Mouse (Mus musculus) gastrocnemius, postnatal 10 days (tissue): ENCODE measurements around the gene Atp6v1e2. TPM values are rescaled to one million over a fixed set of nuclear protein-coding genes. Genes with fewer than 3 reads are reported as not detected.

Source experiments
- DNase-seq: peaks from one replicate; pipeline ENCODE4 v3.0.0; 2021; ENCODE audit warnings: mixed read lengths
- long read RNA-seq, 2 experiments: library from polyadenylated mRNA; stranded (forward); transcript quantifications; one replicate each; pipeline ENCODE4 v2.0.0; 2021
- total RNA-seq, 2 experiments: library from RNA; stranded (reverse); gene quantifications; 2 replicates each; pipeline ENCODE4 v1.2.3; 2021

The Atp6v1e2 gene
- total RNA-seq: not detected
- long read RNA-seq, experiment 1: 0 reads
- long read RNA-seq, experiment 2: 0 reads

DNA sequence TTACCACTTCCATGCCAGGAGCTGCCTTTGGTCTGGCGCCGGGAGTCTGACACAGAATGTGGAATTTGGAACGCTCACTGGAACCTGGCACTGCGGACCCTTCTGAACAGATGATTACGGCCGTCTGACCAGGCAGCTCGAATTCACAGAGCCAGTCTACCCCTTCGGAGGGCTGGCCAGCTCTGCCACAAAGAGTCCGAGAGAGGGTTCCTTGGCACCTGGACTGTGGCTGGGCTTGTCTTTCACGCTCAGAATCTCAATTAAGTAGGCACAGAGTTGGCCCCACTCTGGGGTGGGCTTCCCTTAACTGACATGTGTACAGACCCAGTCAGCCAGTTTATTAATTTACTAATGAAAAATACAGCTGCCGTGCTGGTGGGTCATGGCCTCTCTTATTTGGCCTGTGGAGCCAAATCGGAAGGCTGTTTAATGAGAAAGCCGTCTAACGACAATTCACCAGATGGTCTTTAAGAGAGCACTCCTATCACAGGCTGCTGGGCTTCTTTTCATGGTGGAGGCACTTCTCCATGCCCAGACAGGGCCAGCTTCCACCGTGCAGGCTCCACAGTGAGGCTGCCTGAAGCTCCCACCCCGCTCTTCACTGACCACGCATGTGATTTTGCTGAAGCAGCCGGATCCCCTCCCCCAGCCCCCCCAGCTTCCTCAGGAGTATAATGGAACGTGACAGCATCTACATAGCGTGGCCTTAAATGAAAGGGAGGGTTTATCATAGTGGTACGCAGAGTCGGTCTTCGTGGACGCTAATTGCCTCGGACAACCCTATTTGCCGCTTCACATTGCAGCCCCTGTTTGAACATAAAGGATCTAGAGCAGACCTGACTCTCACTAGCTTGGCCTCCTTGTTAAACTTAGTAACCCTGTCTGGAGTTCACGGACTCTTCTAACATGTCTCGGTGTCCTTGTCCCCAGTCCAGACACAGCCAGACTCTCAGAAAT lies at the start of gene Atp6v1e2:
Gene Atp6v1e2, minus strand, starts transcription at position 58 of the 957 bp plus-strand sequence.
- DNase-seq: peak; percentile 71

DNA sequence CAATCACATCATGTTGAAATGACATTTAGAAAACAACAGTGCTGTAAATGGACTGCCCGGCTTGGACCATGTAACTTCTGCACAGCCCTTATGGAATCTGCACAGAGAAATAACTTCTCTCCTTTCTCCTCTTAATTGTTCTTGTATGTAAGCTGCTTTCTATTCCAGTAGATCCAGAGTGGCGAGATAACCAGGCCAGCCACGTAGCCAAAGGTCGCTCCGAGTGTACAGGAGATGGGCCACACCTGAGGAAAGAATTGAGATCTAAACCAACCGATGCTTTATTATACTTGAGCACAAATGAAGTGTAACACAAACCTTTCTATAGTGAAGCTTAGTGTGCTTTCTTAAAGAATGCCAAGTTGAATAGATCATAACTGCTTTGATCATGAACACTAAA lies 49.6 kb upstream of the Atp6v1e2 start:
- DNase-seq: no peak

DNA sequence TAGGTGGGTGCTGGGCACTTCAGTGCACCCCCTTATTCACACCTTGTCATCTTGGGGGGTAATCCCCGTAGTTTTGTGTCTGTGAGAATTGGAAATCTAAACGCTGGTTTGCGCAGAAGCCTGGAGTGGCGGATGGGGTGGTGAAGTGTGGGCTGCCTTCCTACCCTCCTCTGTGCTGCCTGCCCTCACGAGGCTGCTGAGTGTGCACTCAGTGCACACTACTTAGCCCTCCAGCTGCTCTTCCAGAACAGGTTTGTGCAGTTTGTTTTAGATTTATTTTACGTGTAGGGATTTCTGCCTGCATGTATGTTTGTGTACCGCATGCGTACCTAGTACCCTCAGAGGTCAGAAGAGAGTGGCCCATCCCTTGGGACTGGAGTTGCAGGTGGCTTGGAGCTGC lies 43.6 kb upstream of the Atp6v1e2 start:
- DNase-seq: no peak

- peak; percentile 49 for DNase-seq
These were observed 41.0 kb upstream of the Atp6v1e2 start for GRCm38 (mm10) chr17:86988601-86989184.

DNA sequence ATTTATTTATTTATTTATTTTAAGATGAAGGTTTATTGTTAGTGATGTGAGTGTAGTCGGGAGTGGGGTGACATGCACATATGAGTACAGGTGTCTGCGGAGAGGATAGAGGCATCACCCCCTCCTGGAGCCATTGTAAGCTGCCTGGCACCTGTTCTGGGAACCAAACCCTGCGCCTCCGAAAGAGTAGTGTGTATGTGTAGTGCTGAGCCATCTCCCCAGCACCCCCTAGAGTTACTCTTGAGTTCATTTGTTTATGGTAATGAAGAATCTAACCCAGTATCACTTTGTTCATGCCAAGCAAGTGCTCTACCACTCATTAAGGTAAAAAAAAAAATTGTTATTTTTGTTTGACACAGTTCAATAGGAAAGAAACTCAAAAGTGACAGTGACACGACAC lies 40.5 kb upstream of the Atp6v1e2 start:
- DNase-seq: no peak

DNA sequence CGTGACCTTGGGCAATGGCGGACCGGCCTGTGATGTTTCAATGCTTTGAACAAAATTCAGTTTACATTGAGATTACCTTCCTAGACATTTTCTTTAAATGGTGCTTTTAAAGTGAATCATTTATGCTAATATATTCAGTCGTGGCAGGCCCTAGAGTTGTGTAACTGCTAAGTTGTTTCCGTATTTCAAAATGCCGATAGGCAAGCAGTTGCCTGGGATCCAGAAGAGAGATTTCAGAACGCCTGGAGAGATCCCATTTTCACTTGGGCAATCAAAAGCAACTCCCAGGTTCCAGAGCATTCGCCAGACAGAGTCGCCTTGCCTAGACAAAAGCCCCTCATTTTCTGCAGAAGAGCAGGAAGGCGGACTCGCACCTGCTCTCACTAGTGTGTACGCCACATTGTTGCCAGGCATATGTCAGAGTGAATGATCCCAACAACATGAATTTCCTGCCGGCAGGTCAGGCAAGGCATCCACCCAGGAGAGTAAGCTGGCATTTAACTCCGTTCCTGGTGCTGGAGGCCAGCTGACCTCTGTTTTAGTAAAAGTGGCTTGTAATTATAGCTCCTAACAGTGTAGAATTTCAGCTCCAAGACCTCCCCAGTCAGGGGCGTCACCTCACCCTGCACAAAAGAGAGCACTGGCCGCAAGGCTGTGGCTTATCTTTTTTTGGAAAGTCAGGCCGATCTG lies 38.9 kb upstream of the Atp6v1e2 start:
- no peak for DNase-seq

GRCm38 (mm10) chr17:86982497-86982896 lies 34.8 kb upstream of the Atp6v1e2 start:
- DNase-seq: peak; percentile 44

DNA sequence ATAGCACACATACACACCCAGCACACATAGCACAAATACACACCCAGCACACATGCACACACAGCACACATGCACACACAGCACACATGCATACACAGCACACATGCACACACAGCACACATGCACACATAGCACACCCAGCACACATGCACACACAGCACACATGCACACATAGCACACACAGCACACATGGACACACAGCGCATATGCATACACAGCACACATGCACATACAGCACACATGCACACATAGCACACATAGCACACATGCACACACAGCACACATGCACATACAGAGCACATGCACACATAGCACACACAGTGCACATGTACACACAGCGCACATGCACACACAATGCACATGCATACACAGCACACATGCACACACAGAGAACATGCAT lies 34.0 kb upstream of the Atp6v1e2 start:
- no peak for DNase-seq

GRCm38 (mm10) chr17:86981205-86981604 lies 33.5 kb upstream of the Atp6v1e2 start:
- DNase-seq: no peak

DNA sequence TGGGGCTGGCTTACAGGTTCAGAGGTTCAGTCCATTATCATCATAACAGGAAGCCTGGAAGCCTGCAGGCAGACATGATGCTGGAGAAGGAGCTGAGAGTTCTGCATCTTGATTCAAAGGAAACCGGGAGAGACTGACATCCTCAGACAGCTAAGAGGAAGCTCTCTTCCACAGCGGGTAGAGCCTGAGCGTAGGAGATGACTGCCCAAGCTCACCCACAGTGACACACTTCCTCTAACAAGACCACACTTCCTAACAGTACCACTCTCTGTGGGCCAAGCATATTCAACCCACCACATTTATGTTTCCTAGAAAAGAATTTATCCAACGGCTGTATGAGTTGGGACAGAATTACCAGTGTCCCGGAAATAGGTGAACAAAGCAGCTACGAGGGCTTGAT lies 30.8 kb upstream of the Atp6v1e2 start:
- DNase-seq: no peak

- DNase-seq: no peak
These were observed 28.7 kb upstream of the Atp6v1e2 start for GRCm38 (mm10) chr17:86976387-86976786.

DNA sequence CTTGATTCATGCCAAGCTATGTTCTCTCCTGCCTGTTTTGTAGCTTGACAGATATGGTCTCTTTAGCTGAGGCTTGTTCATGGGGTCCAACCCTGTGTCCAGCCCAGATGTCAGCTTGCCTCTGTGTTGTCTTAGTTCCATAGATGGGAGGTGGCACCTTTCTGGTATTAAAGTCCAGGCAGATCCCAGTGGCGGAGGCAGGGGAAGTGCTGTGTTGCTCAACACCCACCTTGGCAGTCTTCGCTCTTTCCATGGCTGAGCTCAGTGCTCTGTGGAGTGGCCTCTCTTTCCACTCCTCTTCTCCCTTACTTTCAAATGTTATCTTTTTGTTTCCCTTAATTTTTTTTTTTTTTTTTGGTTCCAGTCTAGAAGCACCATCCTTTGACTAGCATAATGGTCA lies 25.4 kb upstream of the Atp6v1e2 start:
- DNase-seq: no peak

DNA sequence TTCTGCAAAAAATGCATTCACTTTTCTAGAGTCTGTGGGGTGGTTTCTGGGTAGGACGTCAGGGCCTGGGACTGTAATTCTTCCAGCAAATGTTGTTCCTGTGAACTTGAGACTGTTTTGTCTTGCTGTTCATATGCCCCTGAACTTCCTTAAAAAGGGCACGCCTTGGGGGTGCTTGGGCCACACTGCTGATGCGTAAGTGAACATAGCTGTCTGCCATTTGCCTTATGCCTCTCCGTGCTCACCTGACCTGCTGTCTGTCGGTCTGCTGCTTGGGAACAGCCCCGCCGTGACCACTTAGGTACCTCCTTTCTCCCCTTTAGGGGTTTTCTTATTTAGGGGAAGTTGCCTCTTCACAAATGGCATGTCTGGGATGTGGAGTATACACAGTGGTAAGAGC lies 24.2 kb upstream of the Atp6v1e2 start:
- no peak for DNase-seq

DNA sequence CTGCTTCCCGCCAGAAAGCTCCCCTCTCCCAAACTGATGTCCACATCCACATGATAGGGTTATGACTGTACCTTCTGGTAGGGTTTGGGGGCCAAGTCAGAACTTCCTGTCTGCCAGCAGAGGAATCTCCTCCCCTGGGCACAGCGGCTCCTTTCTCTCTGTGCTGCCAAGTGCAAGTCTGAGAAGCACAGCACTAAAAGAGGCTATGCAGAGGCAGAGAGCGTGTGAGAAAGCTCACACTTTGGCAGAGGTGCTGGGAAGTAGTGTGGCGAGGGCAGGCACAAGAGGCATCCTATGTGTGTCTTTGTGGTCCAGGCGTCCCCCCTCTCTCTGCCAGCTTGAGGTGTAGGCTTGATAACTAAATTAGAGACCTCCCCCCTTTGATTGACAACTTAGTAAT lies 23.3 kb upstream of the Atp6v1e2 start:
- DNase-seq: no peak

GRCm38 (mm10) chr17:86970026-86970750 lies 22.5 kb upstream of the Atp6v1e2 start:
- no peak for DNase-seq

GRCm38 (mm10) chr17:86969582-86969981 lies 21.9 kb upstream of the Atp6v1e2 start:
- DNase-seq: no peak

DNA sequence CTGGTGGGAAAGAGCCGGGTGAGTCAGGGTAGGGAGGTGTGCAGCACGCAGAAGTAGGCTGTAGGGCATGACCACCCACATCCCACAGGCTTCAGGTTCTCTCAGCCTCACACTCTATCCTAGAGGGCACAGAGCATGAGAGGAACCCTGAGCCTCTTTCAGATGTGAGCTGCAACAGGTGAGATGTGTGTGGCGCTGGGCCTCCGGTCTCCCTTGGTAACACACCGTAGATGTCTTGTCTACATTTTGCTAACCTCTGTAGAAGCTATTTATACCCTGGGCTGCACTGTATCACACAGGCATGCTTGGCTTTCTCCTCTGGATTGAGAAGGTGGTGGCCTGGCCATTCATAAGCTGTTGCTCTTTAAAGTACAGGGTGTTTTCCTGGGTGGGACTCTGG lies 20.9 kb upstream of the Atp6v1e2 start:
- no peak for DNase-seq

GRCm38 (mm10) chr17:86967536-86968525 lies 20.1 kb upstream of the Atp6v1e2 start:
- DNase-seq: no peak

- DNase-seq: no peak
These were observed 19.4 kb upstream of the Atp6v1e2 start for GRCm38 (mm10) chr17:86967048-86967447.

- DNase-seq: no peak
These were observed 18.3 kb upstream of the Atp6v1e2 start for GRCm38 (mm10) chr17:86966040-86966439.

- no peak for DNase-seq
These were observed 17.4 kb upstream of the Atp6v1e2 start for GRCm38 (mm10) chr17:86965121-86965520.
